In the genomic region with DNA sequence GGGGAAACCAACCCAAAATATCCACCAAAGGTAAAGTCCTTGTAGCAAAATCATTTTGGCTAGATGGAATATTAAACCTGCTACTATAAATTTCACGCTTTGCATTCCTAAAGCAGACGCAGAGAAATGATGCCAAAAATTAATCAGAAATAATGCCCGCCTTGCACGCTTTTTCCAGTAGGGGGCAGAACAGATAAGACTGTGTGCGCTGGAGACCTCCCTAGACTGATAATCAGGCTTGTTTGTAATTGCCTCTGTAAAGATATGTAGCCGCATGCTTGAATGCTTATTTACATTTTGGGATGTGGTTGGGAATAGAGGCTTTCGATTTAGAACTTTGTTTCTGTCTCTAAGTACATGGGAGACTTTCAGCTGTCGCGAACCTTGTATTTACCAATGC, we compare ENCODE assay signal across 8 mouse cellular contexts.
A peak's percentile ranks its signal among the peaks of the same experiment; 100 is the strongest.
DNase-seq lines count a peak whose midpoint lies in the region; ATAC-seq lines count a peak whose summit lies in the region.

No protein-coding gene starts in this region.

- H3K4me1 ChIP-seq in heart, embryonic 10.5 days, result no peaks in the 10 kb centered on the region

- peak; percentile 62; the same call in 1 of the 2 replicates for ATAC-seq in common myeloid progenitor, adult 5-6 weeks (replicated peaks; ENCODE audit: low read depth, poor library complexity, severe bottlenecking)

- peak; percentile 72 for DNase-seq in heart, adult 11 months
- no peak for DNase-seq in heart, embryonic 10.5 days (ENCODE audit: low spot score)
- DNase-seq in testis, postnatal 10 days (ENCODE audit: low spot score), result peak; percentile 48
- no peak for DNase-seq in testis, postnatal 14 days (ENCODE audit: low spot score)
- peak; percentile 43 to 46 for DNase-seq in kidney, postnatal 4 days
- DNase-seq in retina, postnatal 1 day, result peak; percentile 74
- no peak for DNase-seq in neural tube, embryonic 10.5 days (ENCODE audit: extremely low spot score, low spot score)

- no peak overlapping the region for H3K27ac ChIP-seq in heart, embryonic 10.5 days

- no peaks in the 10 kb centered on the region for H3K9me3 ChIP-seq in heart, embryonic 10.5 days

- 46% methylated on average over 9 of the region's 9 CpGs for WGBS in heart, embryonic 10.5 days

- H3K4me3 ChIP-seq in heart, embryonic 10.5 days, result no peak overlapping the region

- peaks cover 13% of the 10 kb centered on the region; the same call in 1 of the 2 replicates for H3K27me3 ChIP-seq in heart, embryonic 10.5 days (ENCODE audit: insufficient read depth, poor library complexity, severe bottlenecking)

- H3K36me3 ChIP-seq in heart, embryonic 10.5 days, result no peaks in the 10 kb centered on the region

Comparison
In these comparisons a context has a peak if more than half of its experiments do, and no peak if none do; other contexts are left out.
1. DNase-seq: peak in heart, adult 11 months (single experiment), testis, postnatal 10 days (single experiment), kidney, postnatal 4 days (2 of 2) and retina, postnatal 1 day (single experiment); none in heart, embryonic 10.5 days (single experiment), testis, postnatal 14 days (single experiment) and neural tube, embryonic 10.5 days (single experiment).